ENCODE assay signal across 14 mouse cellular contexts in genomic region chr13:107247792-107248505, GRCm38 (mm10).
DNase-seq lines count a peak whose midpoint lies in the region; ATAC-seq and TF ChIP-seq lines count a peak whose summit lies in the region.
"Had no signal": no experiment of that assay in that cellular context is flagged by ENCODE, and none has a peak within 500 bp of the region (broad histone marks: within the 10 kb centered on the region; RNA-seq: fewer than 3 reads in every experiment).

No protein-coding gene starts in this region.

- WGBS in kidney, embryonic 15.5 days: 21% methylated on average over 9 of the region's 9 CpGs
- 24% methylated on average over 9 of the region's 9 CpGs for WGBS in forebrain, postnatal 0 days
- WGBS in liver, embryonic 12.5 days (ENCODE audit: insufficient replicate concordance): 42% methylated on average over 9 of the region's 9 CpGs

- H3K4me2 ChIP-seq in kidney, embryonic 15.5 days: 0 out of 2 replicates have a peak overlapping the region, but pooled peaks have one; percentile 38
- H3K4me2 ChIP-seq in forebrain, postnatal 0 days (ENCODE audit: low read depth): no peak overlapping the region
- no peak overlapping the region for H3K4me2 ChIP-seq in liver, embryonic 12.5 days
- H3K4me2 ChIP-seq: liver, embryonic 13.5 days had no signal

- H3K27me3 ChIP-seq in kidney, embryonic 15.5 days: peaks cover 14% of the 10 kb centered on the region; the same call in 1 of the 2 replicates
- no peaks in the 10 kb centered on the region for H3K27me3 ChIP-seq in forebrain, postnatal 0 days (ENCODE audit: insufficient read depth, low read length)
- H3K27me3 ChIP-seq in liver, embryonic 12.5 days (replicated peaks): peaks cover 16% of the 10 kb centered on the region
- H3K27me3 ChIP-seq: stomach, embryonic 15.5 days had no signal

- TF ChIP-seq CTCF in forebrain, postnatal 0 days (IDR thresholded peaks at IDR 0.05; ENCODE audit: low read depth): no peak

- no peak for ATAC-seq in kidney, embryonic 15.5 days (replicated peaks; ENCODE audit: low FRiP score)
- no peak for ATAC-seq in forebrain, postnatal 0 days
- no peak for ATAC-seq in liver, embryonic 12.5 days
- ATAC-seq: intestine, postnatal 0 days had no signal

- H3K9ac ChIP-seq in kidney, embryonic 15.5 days: no peak overlapping the region
- 0 out of 2 replicates have a peak overlapping the region, but pooled peaks have one; percentile 18 for H3K9ac ChIP-seq in forebrain, postnatal 0 days
- H3K9ac ChIP-seq in liver, embryonic 12.5 days: no peak overlapping the region
- H3K9ac ChIP-seq: liver, embryonic 13.5 days; stomach, embryonic 15.5 days had no signal

- no peaks in the 10 kb centered on the region for H3K36me3 ChIP-seq in kidney, embryonic 15.5 days
- no peaks in the 10 kb centered on the region for H3K36me3 ChIP-seq in forebrain, postnatal 0 days (ENCODE audit: insufficient read depth)
- no peaks in the 10 kb centered on the region for H3K36me3 ChIP-seq in liver, embryonic 12.5 days
- H3K36me3 ChIP-seq: liver, embryonic 13.5 days; stomach, embryonic 15.5 days had no signal

- no peak for DNase-seq in kidney, postnatal 14 days
- peak; percentile 23 for DNase-seq in right cerebral cortex, adult 18-20 months
- no peak for DNase-seq in right cerebral cortex, postnatal 14 days
- peak; percentile 7 for DNase-seq in forebrain, postnatal 0 days
- no peak for DNase-seq in embryo, embryonic 10.5 days (ENCODE audit: low spot score)
- DNase-seq: gastrocnemius, postnatal 14 days; liver, embryonic 13.5 days; lung, postnatal 4 days; thymus, postnatal 25 days had no signal

- no peak overlapping the region for H3K4me3 ChIP-seq in kidney, embryonic 15.5 days (replicated peaks)
- no peak overlapping the region for H3K4me3 ChIP-seq in forebrain, postnatal 0 days (ENCODE audit: low read depth, low read length)
- no peak overlapping the region for H3K4me3 ChIP-seq in liver, embryonic 12.5 days
- H3K4me3 ChIP-seq: liver, embryonic 13.5 days; myocyte; stomach, embryonic 15.5 days had no signal

- peaks cover 8% of the 10 kb centered on the region; the same call in 1 of the 2 replicates for H3K4me1 ChIP-seq in kidney, embryonic 15.5 days
- peaks cover 15% of the 10 kb centered on the region; the same call in 1 of the 2 replicates for H3K4me1 ChIP-seq in forebrain, postnatal 0 days (ENCODE audit: insufficient read depth)
- H3K4me1 ChIP-seq in liver, embryonic 12.5 days: no peaks in the 10 kb centered on the region
- H3K4me1 ChIP-seq: liver, embryonic 13.5 days; stomach, embryonic 15.5 days had no signal

- H3K27ac ChIP-seq in kidney, embryonic 15.5 days: no peak overlapping the region
- H3K27ac ChIP-seq in forebrain, postnatal 0 days (ENCODE audit: low read depth, low read length): no peak overlapping the region
- no peak overlapping the region for H3K27ac ChIP-seq in liver, embryonic 12.5 days
- H3K27ac ChIP-seq: liver, embryonic 13.5 days; stomach, embryonic 15.5 days had no signal

- H3K9me3 ChIP-seq in kidney, embryonic 15.5 days (replicated peaks): no peaks in the 10 kb centered on the region
- no peaks in the 10 kb centered on the region for H3K9me3 ChIP-seq in forebrain, postnatal 0 days (ENCODE audit: low read length)
- H3K9me3 ChIP-seq in liver, embryonic 12.5 days (replicated peaks): no peaks in the 10 kb centered on the region
- H3K9me3 ChIP-seq: liver, embryonic 13.5 days; stomach, embryonic 15.5 days had no signal

Comparison
In these comparisons a context has a peak if more than half of its experiments do, and no peak if none do; other contexts are left out.
1. DNase-seq: peak in right cerebral cortex, adult 18-20 months (single experiment) and forebrain, postnatal 0 days (single experiment); none in kidney, postnatal 14 days (single experiment), right cerebral cortex, postnatal 14 days (single experiment) and embryo, embryonic 10.5 days (single experiment).